Mouse (Mus musculus) megakaryocyte, embryonic 14.5 days (primary cell): ENCODE results near the gene Tmem269.

Experiments used
- FLI1 ChIP-seq: IDR thresholded peaks from 2 replicates; pipeline ENCODE4 v1.6.1; 2012; ENCODE audit warnings: low read length, inconsistent platforms, mixed read lengths
- GATA1 ChIP-seq: IDR thresholded peaks from 3 replicates; pipeline ENCODE4 v1.6.1; 2012; ENCODE audit warnings: mixed read lengths, low read length, inconsistent platforms, borderline replicate concordance

DNA sequence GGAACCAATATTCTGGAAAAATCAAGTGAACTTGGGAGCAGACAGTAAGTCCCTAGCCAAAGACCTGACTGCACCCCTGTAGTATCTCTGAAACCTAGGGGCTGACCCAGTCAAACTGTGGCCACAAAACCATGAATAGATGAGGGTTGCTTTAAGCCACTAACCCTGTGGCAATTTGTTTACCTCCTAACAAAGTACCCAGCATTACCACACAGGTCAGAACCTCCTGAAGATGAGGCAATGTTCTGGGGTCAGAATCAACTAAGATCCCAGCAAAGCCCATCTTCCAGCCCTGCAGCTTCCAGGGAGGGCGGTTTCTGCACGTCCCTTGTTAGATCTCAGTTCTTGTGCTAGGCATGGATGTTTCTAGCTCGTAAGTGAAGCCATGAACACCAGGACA lies 6.5 kb upstream of the Tmem269 start:
- no peak for TF ChIP-seq GATA1
- no peak for TF ChIP-seq FLI1
